Mouse (Mus musculus) embryo, embryonic 11.5 days (tissue): ENCODE data around the gene Atp8b4.

Source experiments
- DNase-seq: peaks from one replicate; pipeline ENCODE4 v3.0.0-alpha.2; 2012; ENCODE audit warnings: low read depth, low spot score

Gene Atp8b4

DNA sequence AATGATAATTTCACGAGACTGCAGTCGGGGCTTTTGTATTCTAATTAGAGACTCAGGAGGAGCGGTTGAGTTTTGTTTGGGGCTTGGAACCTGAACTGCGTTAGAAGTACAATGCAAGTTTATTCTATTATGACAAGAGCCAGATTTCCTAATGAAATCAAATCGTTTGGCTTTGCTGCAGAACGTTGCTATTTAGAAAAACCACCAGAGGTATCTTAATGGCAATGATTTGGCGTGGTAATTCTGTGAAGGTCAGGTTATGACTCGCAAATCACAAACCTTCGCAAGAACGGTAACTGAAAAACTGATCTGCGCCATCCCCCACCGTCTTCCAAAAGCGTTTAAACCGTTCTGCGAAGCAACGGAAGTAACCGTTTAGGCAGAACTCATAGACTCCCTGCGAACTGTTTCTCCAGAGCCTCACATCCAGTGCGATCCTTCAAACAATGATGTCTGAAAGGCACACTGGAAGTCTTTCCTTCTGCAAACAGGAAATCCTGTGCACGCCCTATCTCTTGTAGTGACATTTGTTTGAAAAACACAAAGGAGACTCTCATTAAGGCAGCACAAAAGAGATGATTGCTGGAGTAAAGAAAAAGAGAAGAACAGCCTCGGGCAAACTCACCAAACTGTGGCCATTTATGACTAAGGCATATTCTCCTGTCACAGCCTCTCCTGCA is 139.2 kb downstream of the Atp8b4 start:
- DNase-seq = no peak

DNA sequence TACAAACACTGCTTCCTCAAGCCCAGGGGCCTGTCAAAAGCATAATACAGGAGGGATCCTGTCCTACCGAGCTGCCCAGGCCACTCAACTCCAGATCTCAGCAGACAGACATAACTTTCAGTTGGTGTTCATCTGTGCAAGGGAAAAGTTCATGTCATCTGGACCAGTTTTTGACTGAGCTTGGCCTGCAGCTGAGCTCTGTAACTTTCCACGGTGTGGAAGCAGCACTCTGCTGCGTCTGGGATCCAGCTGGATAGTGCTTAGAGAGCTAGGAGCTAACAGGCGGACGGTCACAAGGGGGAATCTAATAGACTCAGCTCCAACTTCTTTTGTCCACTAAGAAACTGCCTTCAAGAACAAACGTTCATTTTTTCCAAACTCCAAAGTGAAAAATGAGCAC is 139.8 kb downstream of the Atp8b4 start:
- no peak for DNase-seq

DNA sequence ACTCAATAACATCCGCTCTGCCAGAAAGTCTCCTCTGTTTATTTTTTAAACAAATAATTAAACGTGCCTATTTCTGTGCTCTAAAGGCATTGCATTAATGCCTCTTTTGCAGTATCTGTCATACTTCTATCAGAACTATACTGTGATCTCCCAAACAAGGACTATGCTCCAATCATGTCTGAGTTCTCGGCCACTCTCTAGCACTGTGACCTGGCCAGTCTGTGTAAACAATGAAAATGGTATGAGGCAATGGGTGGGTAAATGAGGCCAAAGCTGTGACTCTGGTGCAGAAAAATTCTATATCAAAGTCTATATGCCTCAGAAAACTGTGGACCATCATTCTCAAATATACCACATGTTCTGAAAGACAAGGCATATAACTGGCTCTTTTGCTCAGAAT is 140.5 kb downstream of the Atp8b4 start:
- no peak for DNase-seq

DNA sequence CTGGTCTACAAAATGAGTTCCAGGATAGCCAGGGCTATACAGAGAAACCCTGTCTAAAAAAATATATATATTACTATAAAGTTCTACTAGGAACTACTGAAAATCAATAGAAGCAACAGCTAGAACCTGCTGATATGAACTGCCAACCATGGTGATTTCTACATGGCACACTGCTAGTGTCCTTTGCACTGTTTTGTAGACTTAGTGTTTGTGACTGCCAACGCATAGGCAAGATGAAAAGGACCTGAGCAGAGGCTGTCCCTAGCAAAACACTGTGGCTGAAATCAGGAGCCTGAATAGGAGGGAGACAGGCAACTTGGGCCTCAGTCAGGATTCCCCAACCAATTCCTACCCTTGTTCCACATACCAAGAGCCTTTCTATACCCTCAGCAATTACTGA is 141.2 kb downstream of the Atp8b4 start:
- no peak for DNase-seq

DNA sequence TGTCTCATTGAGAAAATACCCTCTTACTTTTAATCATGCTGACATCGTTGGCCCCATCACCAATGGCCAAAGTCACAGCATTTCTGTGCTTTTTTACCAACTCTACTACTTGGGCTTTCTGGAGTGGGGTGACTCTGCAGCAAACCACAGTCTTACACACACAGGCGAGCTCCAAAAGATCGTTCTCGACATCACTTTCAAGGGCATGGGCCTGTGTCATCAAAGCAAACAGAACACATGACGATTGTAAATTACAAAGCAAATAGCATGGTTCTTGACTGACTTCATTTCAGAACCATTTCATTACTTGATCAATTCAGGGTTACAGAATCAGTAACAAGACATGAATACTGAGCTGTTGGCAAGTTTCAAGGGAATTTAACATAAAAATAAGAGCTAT is 141.7 kb downstream of the Atp8b4 start:
- DNase-seq = no peak

DNA sequence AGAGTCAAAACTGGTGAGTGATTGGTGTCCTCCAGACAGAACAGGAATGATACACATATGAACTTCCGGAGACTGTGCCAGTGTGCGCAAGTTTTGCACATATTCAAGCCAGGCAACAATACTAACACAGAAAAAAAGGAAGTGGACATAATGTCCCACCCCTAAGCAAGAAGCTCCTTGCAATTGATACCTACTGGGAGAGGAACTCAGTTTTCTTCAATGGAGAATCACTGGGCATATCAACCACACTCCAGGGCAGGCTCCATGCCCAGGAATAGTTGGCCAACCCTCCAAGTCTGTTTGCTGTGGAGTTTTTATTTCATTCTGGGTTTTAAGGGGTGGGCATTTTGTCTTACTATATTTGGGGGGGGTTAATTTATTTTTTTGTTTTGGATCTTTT is 145.2 kb downstream of the Atp8b4 start:
- DNase-seq = no peak

DNA sequence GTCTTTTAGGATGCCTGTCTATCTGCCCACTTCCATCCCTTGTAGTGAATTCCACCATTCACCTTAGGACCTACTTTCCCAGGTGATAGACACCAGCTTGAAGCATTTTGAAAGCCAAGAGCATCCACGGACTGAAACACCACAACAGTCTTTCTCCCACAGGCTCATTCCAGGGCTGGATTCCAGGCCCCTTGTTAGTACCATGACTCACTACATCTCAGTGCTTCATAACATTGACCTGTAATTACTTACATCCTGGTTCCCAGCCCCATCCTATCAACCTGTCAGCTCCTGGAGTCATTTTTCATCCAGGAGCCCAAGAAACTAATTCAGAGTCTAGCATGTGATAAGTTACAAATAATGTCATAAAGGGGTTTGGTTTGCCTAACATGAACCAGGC is 148.7 kb downstream of the Atp8b4 start:
- no peak for DNase-seq

DNA sequence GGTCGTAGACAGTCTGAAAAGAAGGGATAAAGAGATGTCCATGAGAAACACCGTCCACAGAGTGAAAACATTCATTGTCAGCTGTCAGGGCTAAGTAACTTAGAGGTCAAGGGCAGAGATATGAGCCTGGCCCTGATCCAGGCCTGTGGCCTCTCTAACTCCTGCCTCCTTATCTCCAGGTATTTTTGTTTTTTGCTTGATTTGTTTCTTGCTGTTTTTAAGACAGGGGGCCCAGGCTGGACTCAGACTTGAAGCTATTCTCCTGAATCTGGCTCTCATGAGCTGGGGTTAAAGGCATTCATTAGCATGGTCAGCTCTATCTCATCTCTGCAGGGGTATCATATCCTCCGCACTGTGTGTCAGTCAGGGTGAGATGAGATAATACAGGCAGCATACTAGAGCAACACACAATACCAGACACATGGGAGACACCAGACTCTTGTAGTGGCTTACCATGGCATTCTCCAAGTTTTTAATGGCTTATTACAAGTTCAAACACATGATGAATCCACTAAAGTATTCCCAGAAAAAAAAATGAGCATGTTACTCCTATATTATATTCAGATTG is 157.4 kb downstream of the Atp8b4 start:
- DNase-seq = no peak

DNA sequence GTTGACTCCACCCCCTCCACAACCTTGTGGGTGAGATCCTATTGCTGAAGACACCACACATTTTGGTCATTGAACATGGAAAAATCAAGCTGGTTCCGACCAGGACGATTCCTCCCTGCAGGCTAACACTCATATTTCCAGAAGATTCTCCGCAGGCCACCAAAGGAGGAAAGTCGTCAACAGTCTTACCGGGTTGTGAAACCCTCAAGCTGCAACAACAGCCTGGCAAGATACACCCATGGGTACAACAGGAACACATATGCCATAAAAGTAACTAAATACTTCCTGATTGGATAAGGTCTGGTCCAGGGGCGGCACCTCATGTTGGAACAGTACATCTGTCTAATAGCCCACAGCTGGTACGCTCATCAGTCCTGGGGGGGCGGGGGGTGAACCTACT is 159.0 kb downstream of the Atp8b4 start:
- DNase-seq = no peak

DNA sequence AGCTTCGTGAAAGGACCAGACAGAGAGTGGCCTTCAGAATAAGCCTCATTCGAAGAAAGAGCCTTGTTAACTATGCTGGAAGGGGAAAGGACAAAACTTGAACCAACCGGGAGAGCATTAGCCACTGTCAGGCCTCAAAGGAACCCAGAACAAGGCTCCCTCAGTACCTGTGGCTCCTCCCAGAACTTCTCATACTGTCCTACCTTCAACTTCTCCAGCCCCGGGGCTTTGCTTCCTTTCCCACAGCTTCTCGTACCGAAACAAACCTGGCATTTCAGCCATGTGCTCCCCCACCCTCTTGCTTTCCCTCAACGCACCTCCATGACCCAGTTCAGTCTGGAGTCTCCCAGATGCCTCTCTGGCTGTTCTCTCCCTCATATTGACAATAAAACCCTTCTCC is 160.3 kb downstream of the Atp8b4 start:
- no peak for DNase-seq

DNA sequence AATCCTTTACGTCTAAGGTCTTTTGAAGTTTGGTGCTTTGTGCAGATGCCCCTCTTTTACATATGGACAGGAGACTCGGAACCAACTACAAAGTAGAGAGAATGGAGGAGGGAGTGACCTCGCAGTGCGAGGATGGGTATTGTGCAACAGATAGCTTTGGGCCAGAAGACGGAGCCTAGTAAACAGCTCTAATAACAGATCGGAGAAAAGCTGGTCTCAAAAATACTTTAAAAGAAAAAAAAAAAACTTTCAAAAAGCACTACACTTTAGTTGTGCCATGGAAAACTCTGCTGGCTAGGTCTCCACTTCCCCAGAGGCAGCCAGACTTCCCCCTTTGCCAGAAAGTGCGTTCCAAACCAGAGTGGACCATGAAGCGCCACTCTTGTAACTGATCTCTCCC is 161.0 kb downstream of the Atp8b4 start:
- no peak for DNase-seq

DNA sequence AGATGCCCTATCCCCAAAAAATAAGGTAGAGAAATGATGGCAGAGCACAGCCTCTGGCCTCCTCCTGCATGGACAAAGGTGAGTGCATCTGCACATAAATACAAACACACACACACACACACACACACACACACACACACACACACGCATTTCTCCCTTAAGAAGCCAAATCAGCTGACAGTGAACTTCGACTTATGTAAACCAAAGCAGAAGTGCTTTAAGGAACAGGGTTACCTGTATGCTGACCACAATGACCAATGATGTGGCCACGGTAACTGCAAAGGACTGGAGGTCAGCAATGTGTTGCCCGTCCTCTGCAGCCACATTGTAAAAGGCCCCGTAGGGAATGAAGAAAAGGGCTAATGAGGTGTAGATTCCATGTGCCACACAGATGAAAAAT is 163.3 kb downstream of the Atp8b4 start:
- DNase-seq = no peak

DNA sequence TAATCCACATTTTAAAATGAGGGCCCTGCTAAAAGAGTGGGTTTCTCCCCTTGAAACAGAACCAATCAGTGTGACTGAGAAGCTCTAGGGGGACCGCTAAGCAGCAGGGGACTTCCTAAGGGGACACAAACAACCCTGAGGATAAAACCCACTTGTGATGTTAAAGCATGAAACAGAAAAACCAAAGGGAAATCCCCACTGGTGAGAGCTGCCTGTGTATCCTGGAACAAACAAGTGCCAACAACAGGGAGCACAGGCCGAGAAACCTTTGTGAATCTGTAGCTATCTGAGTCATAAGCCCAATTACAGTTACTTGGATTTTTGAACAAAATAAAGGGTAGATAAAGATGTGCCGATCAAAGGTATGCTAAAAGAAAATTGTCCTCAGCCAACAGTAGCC is 168.7 kb downstream of the Atp8b4 start:
- no peak for DNase-seq

DNA sequence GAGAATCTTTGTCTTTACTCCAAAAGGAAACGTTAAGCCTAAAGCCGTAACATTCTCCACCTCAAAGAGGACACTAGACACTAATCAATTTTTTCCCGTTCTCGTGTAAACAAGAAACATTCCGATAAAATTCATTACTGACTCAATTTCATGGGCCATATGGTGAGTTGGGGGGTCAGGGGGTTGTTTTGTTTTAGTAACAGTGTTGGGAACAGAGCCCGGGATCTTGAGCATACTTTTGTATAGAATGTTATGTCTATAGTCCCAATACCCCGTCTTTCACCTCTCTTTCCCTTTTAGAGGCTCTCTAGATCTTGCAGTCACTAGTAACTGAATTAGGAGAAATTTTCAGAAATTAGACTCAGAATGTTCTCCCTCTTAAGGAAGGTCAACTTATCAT is 177.3 kb downstream of the Atp8b4 start:
- no peak for DNase-seq

DNA sequence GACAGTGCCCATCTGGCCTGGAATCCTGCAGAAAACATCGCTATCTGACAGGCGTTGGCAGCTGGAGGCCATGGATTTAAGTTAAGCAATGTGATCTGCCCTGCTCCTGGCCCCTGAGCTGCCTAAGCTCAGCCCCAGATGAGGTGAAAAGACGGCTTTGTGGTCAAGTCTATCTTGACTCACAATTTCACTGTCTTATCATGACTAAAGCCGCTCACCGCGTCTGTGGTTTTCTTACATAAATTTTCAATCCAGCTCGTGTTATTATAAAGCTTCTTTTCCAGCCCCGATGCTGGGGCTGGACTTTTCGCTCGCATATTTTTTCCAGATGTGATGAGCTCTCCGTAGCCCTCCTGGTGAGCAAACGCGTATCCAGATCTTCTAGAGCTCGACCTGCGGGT is 177.8 kb downstream of the Atp8b4 start:
- DNase-seq = no peak

DNA sequence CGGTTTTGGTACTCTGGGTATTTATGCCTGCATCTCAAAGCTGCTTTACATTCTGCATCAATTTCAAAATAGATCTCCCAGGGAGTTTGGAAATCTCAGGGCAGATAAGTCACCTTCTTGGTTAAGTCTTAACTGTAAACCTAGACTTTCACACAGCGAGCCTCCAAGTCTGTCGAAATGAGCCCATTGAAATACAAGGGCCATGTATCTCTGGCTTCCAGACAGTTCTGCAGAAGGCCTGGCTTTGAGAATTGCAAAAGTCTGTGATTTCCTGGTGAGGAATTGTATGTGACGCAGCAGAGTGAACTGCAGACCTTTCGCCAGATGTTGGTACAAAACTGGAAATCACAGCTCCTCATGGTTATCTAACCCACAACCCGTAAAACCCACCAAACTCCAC is 182.4 kb downstream of the Atp8b4 start:
- DNase-seq = no peak

DNA sequence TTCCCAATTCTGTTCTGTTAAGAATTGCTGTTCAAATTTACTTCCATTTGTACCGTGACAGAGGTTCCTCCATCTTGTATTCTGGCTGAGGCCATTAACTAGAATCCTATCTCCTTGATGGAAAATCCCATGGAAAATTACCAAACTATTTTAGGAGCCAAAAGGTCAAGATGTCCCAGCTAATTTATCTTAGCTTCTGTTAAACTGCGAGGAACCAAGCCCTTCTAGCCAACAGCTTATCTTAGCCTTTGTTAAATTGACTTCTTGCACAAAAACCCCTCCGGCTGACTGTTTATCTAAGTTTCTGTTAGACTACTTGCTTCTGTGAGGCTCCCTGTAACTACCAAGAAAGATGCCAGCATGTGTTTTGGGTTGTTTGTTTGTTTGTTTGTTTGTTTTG is 183.5 kb downstream of the Atp8b4 start:
- DNase-seq = no peak

DNA sequence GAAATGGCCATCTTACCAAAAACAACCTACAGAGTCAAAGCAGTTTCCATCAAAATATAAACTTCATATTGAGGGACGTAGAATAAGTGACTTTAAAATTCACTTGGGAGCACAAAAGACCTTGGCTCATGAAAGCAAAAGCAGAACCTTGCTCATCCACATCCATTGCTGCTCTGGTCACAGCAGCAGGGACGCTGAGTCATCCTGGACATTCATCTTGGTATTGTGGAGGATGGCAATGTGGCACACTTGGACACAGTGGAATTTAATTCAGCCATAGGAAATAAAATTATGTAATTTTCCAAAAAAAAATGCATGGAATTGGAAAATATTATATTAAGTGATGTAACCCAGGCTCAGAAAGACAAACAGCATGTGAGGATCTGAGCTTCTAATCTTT is 184.1 kb downstream of the Atp8b4 start:
- DNase-seq = no peak

DNA sequence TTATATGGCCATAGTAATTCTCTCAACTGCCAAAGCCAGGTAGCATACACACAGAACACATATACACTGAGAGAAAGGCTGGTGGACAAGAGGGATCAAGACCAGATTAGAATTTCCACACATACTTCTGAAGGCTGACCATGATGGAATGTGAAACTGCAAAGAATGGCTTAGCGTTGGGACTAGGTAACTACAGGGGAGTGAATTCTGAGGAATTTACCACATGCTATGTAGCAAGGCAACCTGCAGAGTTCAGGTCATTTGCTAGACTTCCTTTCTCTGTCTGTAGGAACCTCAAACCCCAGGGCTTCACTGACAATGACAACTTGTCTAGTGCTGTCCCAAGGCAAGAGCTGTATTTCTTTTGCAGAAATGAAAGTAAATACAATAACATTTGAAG is 189.4 kb downstream of the Atp8b4 start:
- DNase-seq = no peak

DNA sequence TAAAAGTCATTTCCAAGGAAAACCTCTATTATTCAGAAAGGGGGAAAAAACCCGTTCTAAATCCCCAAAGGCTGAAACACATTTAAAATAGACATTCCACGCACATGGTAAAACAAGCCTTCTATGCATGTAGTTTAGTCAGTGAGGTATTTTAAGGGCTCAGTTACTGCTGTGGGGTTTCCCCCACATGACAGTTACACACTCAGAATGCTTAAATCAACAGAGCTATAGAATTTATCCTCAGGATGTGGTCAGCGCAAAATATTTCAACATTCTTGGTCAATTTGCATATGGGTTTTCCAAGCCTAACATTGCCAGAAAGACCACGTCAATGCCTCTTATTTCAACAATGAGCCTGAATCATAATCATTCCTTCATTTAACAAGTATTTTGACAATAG is 190.5 kb downstream of the Atp8b4 start:
- DNase-seq = no peak

DNA sequence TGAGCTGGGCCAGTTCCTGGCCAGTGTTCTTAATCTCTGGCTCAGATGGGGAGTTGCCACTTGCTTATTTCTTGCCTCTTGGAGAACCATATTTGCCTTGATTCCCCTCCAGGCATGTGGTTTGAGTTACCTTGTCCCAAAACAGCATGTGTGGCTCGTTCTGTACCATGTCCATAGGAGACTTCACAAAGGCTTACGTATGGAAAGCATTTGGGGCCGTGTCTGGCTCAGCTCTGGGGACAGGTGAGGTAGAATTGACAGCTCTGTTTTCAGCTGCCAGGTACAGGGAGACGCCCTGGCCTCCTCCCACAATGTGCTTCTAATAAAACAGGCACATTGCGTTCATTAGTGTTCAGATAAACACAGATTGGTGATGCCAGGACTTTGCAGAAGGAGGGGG is 195.9 kb downstream of the Atp8b4 start:
- no peak for DNase-seq

DNA sequence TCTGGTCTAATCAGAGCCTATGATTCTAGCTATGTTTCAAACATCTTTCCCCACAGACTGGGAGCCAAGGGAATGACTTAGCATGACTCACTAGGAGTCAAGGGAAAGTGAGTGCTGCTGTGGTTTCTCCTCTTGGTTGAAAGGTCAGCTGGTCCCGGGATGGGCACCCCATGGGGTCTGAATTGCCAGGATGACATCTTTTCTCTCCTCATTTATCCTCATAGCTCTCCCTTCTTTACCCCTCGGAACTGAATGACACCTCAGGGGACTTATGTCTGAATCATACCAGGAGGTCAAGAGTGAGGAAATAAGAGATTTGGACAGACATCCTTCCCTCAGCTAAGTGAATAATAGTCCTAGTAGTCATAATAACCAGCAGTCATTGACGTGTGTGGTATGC is 197.2 kb downstream of the Atp8b4 start:
- DNase-seq = no peak

DNA sequence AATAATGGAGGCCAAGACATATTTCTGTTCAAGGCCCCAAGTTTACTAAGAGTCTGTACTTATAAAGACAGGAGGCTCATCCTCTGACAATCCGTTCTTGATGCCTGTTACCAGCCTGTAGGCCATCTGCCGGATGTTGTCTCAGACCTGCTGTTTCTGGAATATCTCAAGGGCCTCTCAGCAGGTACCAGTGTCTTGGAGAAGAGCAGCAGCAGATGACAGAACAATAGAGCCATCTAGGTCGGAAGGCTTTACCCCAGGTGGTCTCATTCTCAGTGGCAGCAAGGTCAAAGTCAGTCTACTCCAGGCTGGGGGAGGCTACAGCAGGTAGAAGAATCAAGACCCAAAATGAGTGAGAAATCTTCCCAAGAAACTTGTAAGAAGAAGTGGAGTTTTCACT is 198.1 kb downstream of the Atp8b4 start:
- no peak for DNase-seq

DNA sequence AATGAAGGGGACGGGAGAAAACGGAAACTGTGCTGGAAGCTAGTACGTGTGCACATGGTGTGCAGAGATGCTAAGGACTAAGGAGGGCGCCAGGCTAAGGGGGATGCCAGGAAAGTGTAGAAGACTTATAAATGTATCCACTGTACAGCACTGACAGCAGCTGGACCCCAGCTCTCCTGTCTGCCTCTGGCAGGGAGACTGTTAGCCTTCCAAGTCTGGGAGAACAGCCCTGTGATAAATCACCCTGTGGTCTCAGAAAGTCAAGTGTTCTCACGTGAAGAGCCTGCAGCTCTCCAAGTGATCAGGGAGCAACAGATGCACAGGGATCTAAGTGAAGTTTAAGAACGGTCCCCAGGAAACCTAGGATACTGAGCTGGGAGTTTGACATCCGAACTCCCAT is 209.8 kb downstream of the Atp8b4 start:
- DNase-seq = no peak
